Mouse (Mus musculus) frontal cortex, adult 2 months (tissue): Measurements from ENCODE around the gene Polg. TPM values are rescaled to one million over a fixed set of nuclear protein-coding genes. Genes with fewer than 3 reads are reported as not detected.

Source experiments
- polyA plus RNA-seq: library from polyadenylated mRNA; depleted of rRNA; stranded (reverse); fragments of >200 nt; gene quantifications from 2 replicates; pipeline ENCODE4 v1.2.3, GENCODE M21; 2012; rRNA removed

Gene Polg
- polyA plus RNA-seq, 1 experiment, result 84.6 TPM

Other genes with a start within 250 kb of the Polg start
- gene Abhd2, start 193.2 kb downstream of the Polg start, polyA plus RNA-seq, result 38.6 and 39.2 TPM in 2 replicates
- gene Rlbp1, start 79.3 kb downstream of the Polg start, polyA plus RNA-seq, result 31.3 and 42.4 TPM in 2 replicates
- gene Fanci, start 74.4 kb downstream of the Polg start, polyA plus RNA-seq, result 0.34 and 0.46 TPM in 2 replicates
- gene Rhcg, start 151.3 kb upstream of the Polg start, polyA plus RNA-seq, result 4.6 and 5.5 TPM in 2 replicates
- gene Ticrr, start 193.8 kb upstream of the Polg start, polyA plus RNA-seq, result 0.13 and 0.18 TPM in 2 replicates
- gene Kif7, start 249.4 kb upstream of the Polg start, polyA plus RNA-seq, result 3.2 and 3.8 TPM in 2 replicates